Mouse (Mus musculus) yolk sac, embryonic 10.5 days (tissue): ENCODE measurements at regions not wholly inside any gene's neighbourhood (a gene's known extent, or its start where the extent isn't known, plus 50 kb on each side); places are given as distances from the start of the nearest gene placed in this dataset.

Experiments
- DNase-seq: peaks from one replicate; pipeline ENCODE4 v3.0.0-alpha.2; 2017; ENCODE audit warnings: low spot score

DNA sequence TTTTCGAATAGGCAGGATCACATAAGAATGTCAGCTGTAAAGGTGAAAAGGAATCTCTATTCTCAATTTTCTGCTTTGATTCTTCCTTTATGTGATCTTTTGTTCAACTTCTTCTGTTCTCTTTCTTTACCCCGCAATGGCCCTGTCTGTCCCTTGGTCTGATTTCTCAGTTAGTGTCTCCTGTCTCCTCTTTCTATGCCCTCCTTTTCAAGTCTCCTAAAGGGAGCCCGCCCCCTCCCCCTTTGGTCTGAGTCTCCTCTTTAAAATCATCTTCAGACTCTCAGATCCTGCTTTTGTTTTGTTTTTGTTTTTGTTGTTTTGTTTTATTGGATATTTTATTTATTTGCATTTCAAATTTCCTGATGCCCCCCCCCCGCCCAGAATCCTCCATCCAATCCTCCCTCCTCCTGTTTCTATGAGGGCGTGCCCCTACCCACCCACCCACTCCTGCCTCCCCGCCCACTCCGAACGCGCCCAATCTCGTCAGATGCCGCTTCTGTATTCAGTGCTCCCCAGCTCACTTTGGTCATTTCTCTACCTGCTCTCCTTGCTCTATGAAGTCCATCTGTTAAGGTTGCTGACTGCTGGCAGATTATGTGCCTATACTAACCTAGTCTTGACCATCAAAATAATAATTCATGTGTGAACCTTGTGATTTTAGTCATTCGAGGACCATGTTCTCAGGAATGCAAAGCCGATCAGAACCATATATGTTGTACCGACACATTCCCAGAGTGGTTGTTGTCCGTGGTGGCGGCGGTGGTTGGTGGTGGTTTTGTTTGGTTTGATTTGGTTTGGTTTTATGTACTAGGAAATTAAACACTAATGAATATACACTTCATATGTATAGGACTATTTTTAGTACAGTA, 487.9 kb upstream of the Adam24 start:
- no peak for DNase-seq

DNA sequence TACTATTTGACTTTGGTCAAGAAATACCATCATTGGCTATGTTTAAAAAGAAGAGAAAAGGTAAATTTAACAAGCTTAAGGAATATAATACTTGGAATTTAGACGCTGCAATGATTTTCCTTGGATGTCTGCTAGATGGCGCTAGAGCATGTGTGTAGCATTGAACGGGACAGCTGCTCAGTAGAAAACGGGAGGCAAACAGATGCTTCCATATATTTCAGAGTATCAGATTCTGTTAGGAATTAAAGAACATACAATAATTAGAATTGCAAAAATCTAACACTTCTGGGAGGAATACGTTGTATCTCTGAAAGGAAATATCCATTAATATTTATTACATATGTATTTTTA, 487.3 kb upstream of the Adam24 start:
- peak; percentile 6 for DNase-seq

DNA sequence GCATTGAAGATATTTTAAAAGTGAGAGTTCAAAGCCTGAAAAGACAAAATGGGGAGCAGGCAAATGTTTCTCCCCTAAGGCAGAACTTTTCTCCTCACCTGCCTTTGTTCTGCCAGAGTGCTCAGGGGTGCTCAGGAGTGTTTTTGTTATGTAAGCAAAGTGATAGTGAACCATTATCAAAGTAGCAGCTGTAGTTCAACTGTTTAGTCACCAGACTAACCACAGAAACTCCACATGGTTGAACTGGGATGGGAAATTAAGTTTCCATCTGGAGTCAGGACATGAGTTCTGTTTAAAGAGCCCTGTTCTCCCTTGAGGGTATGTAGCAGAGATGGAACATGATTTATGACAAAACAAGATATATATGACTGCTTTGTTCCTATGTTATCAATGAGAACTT, 482.6 kb upstream of the Adam24 start:
- no peak for DNase-seq

DNA sequence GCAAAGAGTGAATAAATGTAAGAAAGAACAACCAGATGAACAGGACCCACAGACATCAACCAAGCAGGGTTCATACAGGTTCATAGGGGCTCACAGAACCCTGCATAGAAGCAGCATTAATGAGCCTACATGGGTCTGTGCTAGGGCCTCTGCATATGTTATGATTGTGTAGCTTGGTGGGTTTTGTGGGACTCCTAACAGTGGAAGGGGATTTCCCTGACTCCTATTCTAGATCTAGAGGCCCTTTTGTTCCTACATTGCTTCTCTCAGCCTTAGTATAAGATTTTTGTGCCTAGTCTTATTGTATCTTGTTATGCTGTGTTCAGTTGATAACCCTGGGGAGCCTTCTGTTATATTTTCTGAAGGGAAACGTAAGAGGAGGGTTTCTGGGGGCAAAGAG, 481.7 kb upstream of the Adam24 start:
- no peak for DNase-seq

DNA sequence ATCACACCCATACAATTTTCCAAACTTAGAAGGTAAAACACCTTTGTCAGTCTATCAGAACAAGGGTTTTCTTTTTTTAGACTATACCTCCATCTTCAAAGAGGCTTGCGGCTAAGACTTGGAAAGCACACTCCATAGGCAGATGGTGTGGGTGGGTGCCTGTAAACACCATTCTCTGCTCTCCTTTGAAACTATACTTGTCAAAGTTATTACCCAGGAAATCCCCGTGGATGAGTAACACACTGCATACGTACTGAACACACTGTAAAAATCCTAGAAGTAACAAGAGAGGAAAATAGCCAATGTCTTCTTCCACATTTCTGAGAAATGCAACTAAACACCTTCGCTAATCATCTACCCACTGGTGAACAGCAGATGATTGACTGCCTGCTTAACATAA, 464.0 kb upstream of the Adam24 start:
- no peak for DNase-seq

DNA sequence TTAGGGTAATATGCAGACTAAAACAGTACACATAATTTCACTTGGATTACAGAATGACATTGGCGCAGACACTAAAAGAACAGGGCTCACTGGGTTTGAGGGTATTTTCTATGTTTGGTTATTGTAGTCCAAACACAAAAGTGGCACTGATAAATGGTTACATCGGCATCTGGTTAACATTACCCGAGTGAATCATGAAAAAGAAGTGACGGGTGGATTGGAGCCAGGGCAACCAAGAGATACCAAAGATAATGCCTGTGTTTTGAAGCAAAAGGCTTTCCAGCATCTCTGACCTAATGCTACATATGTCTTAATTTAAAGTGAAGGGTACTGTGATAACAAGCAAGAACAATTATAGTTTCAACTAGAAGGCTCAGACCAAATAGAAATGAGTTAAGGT, 451.4 kb upstream of the Adam24 start:
- no peak for DNase-seq

DNA sequence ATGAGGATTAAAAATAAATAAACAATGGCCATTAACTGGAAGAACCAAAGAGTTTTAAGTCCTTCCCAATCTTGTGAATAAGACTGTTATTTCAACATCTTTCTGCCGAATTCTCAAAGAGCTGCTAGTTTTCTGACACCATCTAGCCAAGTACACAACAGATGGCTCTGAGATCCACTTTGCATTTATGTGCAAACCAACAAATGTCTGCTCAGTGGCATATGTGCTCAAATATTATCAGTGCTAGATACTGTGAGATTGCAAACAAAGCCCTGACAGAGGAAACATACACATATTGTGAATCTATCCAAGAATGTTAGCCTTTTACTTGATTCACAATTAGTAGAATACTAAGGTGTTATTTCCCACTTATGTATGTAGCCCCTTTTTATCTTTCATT, 447.6 kb upstream of the Adam24 start:
- DNase-seq, result no peak
